Mouse (Mus musculus): ENCODE data around the gene Dpm2. TPM values are rescaled to one million over a fixed set of nuclear protein-coding genes. Genes with fewer than 3 reads are reported as not detected.

Gene Dpm2
- 2.4 TPM for polyA plus RNA-seq (2014; fragmentation: Illumina TruSeq; extraction: RNeasy Lipid Tissue Mini Kit (QIAGEN cat#74804); ENCODE audit: low replicate concordance)

GRCm38 (mm10) chr2:32570698-32571494 lies at the start of gene Dpm2:
Gene Dpm2, plus strand, starts transcription at chr2:32570858.

GRCm38 (mm10) chr2:32534733-32535471 lies 35.8 kb upstream of the Dpm2 start, which contains the start of gene Fam102a:
Gene Fam102a, plus strand, starts transcription at chr2:32535332.

GRCm38 (mm10) chr2:32574497-32574896 lies 3.8 kb downstream of the Dpm2 start, which contains the start of gene Pip5kl1:
Gene Pip5kl1, plus strand, starts transcription at chr2:32574797.

GRCm38 (mm10) chr2:32575586-32576160 lies 5.0 kb downstream of the Dpm2 start, which contains the start of gene 9430097D07Rik:
Gene 9430097D07Rik, minus strand, starts transcription at chr2:32575684.

GRCm38 (mm10) chr2:32586871-32587351 lies 16.3 kb downstream of the Dpm2 start, which contains the start of gene St6galnac4:
Gene St6galnac4, plus strand, starts transcription at chr2:32587095.

GRCm38 (mm10) chr2:32599409-32599808 lies 28.8 kb downstream of the Dpm2 start, which contains the start of gene St6galnac6:
Gene St6galnac6, plus strand, starts transcription at chr2:32599709.

GRCm38 (mm10) chr2:32621517-32621859 lies 50.8 kb downstream of the Dpm2 start, which contains the start of gene Ak1:
Gene Ak1, plus strand, starts transcription at chr2:32621758.

Other genes starting within 250 kb of the Dpm2 start
- gene Ciz1, start 218.5 kb upstream of the Dpm2 start, polyA plus RNA-seq (2014; fragmentation: Illumina TruSeq; extraction: RNeasy Lipid Tissue Mini Kit (QIAGEN cat#74804); ENCODE audit: low replicate concordance), result 9.2 TPM
- gene Dnm1, start 217.5 kb upstream of the Dpm2 start, polyA plus RNA-seq (2014; fragmentation: Illumina TruSeq; extraction: RNeasy Lipid Tissue Mini Kit (QIAGEN cat#74804); ENCODE audit: low replicate concordance), result 4.1 TPM
- gene 1110008P14Rik, start 188.9 kb upstream of the Dpm2 start, polyA plus RNA-seq (2014; fragmentation: Illumina TruSeq; extraction: RNeasy Lipid Tissue Mini Kit (QIAGEN cat#74804); ENCODE audit: low replicate concordance), result 0.52 TPM
- gene Lcn2, start 182.6 kb upstream of the Dpm2 start, polyA plus RNA-seq (2014; fragmentation: Illumina TruSeq; extraction: RNeasy Lipid Tissue Mini Kit (QIAGEN cat#74804); ENCODE audit: low replicate concordance), result not detected
- gene Ptges2, start 175.0 kb upstream of the Dpm2 start, polyA plus RNA-seq (2014; fragmentation: Illumina TruSeq; extraction: RNeasy Lipid Tissue Mini Kit (QIAGEN cat#74804); ENCODE audit: low replicate concordance), result 1.1 TPM
- gene Naif1, start 120.4 kb upstream of the Dpm2 start, polyA plus RNA-seq (2014; fragmentation: Illumina TruSeq; extraction: RNeasy Lipid Tissue Mini Kit (QIAGEN cat#74804); ENCODE audit: low replicate concordance), result 0.59 TPM
- gene Slc25a25, start 119.4 kb upstream of the Dpm2 start, polyA plus RNA-seq (2014; fragmentation: Illumina TruSeq; extraction: RNeasy Lipid Tissue Mini Kit (QIAGEN cat#74804); ENCODE audit: low replicate concordance), result 2.0 TPM
- 15.2 TPM for gene Fam102a, start 35.5 kb upstream of the Dpm2 start, polyA plus RNA-seq (2014; fragmentation: Illumina TruSeq; extraction: RNeasy Lipid Tissue Mini Kit (QIAGEN cat#74804); ENCODE audit: low replicate concordance)
- gene Pip5kl1, start 3.9 kb downstream of the Dpm2 start, polyA plus RNA-seq (2014; fragmentation: Illumina TruSeq; extraction: RNeasy Lipid Tissue Mini Kit (QIAGEN cat#74804); ENCODE audit: low replicate concordance), result not detected
- gene 9430097D07Rik, start 4.8 kb downstream of the Dpm2 start, polyA plus RNA-seq (2014; fragmentation: Illumina TruSeq; extraction: RNeasy Lipid Tissue Mini Kit (QIAGEN cat#74804); ENCODE audit: low replicate concordance), result not detected
- 0.59 TPM for gene St6galnac4, start 16.2 kb downstream of the Dpm2 start, polyA plus RNA-seq (2014; fragmentation: Illumina TruSeq; extraction: RNeasy Lipid Tissue Mini Kit (QIAGEN cat#74804); ENCODE audit: low replicate concordance)
- 0.30 TPM for gene St6galnac6, start 28.9 kb downstream of the Dpm2 start, polyA plus RNA-seq (2014; fragmentation: Illumina TruSeq; extraction: RNeasy Lipid Tissue Mini Kit (QIAGEN cat#74804); ENCODE audit: low replicate concordance)
- 0.33 TPM for gene Ak1, start 50.9 kb downstream of the Dpm2 start, polyA plus RNA-seq (2014; fragmentation: Illumina TruSeq; extraction: RNeasy Lipid Tissue Mini Kit (QIAGEN cat#74804); ENCODE audit: low replicate concordance)
- 0.11 TPM for gene Eng, start 75.7 kb downstream of the Dpm2 start, polyA plus RNA-seq (2014; fragmentation: Illumina TruSeq; extraction: RNeasy Lipid Tissue Mini Kit (QIAGEN cat#74804); ENCODE audit: low replicate concordance)
- not detected for gene Fpgs, start 133.3 kb downstream of the Dpm2 start, polyA plus RNA-seq (2014; fragmentation: Illumina TruSeq; extraction: RNeasy Lipid Tissue Mini Kit (QIAGEN cat#74804); ENCODE audit: low replicate concordance)
- gene Cdk9, start 142.2 kb downstream of the Dpm2 start, polyA plus RNA-seq (2014; fragmentation: Illumina TruSeq; extraction: RNeasy Lipid Tissue Mini Kit (QIAGEN cat#74804); ENCODE audit: low replicate concordance), result 31.9 TPM
- gene Sh2d3c, start 150.2 kb downstream of the Dpm2 start, polyA plus RNA-seq (2014; fragmentation: Illumina TruSeq; extraction: RNeasy Lipid Tissue Mini Kit (QIAGEN cat#74804); ENCODE audit: low replicate concordance), result 0.19 TPM
- gene 6330409D20Rik, start 170.2 kb downstream of the Dpm2 start, polyA plus RNA-seq (2014; fragmentation: Illumina TruSeq; extraction: RNeasy Lipid Tissue Mini Kit (QIAGEN cat#74804); ENCODE audit: low replicate concordance), result not detected
- 1.3 TPM for gene Tor2a, start 186.4 kb downstream of the Dpm2 start, polyA plus RNA-seq (2014; fragmentation: Illumina TruSeq; extraction: RNeasy Lipid Tissue Mini Kit (QIAGEN cat#74804); ENCODE audit: low replicate concordance)
- 0.41 TPM for gene Ttc16, start 204.8 kb downstream of the Dpm2 start, polyA plus RNA-seq (2014; fragmentation: Illumina TruSeq; extraction: RNeasy Lipid Tissue Mini Kit (QIAGEN cat#74804); ENCODE audit: low replicate concordance)
- 0.82 TPM for gene Ptrh1, start 204.9 kb downstream of the Dpm2 start, polyA plus RNA-seq (2014; fragmentation: Illumina TruSeq; extraction: RNeasy Lipid Tissue Mini Kit (QIAGEN cat#74804); ENCODE audit: low replicate concordance)
- not detected for gene Cfap157, start 213.6 kb downstream of the Dpm2 start, polyA plus RNA-seq (2014; fragmentation: Illumina TruSeq; extraction: RNeasy Lipid Tissue Mini Kit (QIAGEN cat#74804); ENCODE audit: low replicate concordance)

Measured in small intestine, adult 10 weeks (tissue).